Mouse (Mus musculus) stomach, embryonic 15.5 days (tissue): ENCODE results near the gene D8Ertd738e. TPM values are rescaled to one million over a fixed set of nuclear protein-coding genes. Genes with fewer than 3 reads are reported as not detected.

ENCODE experiments used
- ATAC-seq: fragments of 200-750 bp; cut with Nextera tagmentation; 2 replicates; pipeline ENCODE4 v1.8.0; 2017; ENCODE audit warnings: low read depth, moderate number of reproducible peaks, moderate TSS enrichment; ENCODE audit not compliant: insufficient read depth, low FRiP score
- H3K27ac ChIP-seq: fragments of 300-500 bp; sonication (generic); 2 replicates; pipeline ENCODE4 v1.5.1; 2015; ENCODE audit warnings: mild to moderate bottlenecking, inconsistent platforms
- H3K27me3 ChIP-seq: fragments of 300-500 bp; sonication (generic); replicated peaks from 2 replicates; pipeline ENCODE4 v1.6.1; 2015; ENCODE audit warnings: inconsistent platforms
- H3K36me3 ChIP-seq: fragments of 300-500 bp; sonication (generic); 2 replicates; pipeline ENCODE4 v1.6.1; 2015; ENCODE audit warnings: inconsistent platforms
- H3K4me1 ChIP-seq: fragments of 300-500 bp; sonication (generic); 2 replicates; pipeline ENCODE4 v1.6.1; 2015; ENCODE audit warnings: inconsistent platforms
- H3K4me2 ChIP-seq: fragments of 300-500 bp; sonication (generic); 2 replicates; pipeline ENCODE4 v1.6.1; 2015; ENCODE audit warnings: mild to moderate bottlenecking, inconsistent platforms
- H3K4me3 ChIP-seq: fragments of 300-500 bp; sonication (generic); replicated peaks from 2 replicates; pipeline ENCODE4 v1.5.1; 2015; ENCODE audit warnings: inconsistent platforms
- H3K9ac ChIP-seq: fragments of 300-500 bp; sonication (generic); 2 replicates; pipeline ENCODE4 v1.6.1; 2015; ENCODE audit warnings: inconsistent platforms
- H3K9me3 ChIP-seq: fragments of 300-500 bp; sonication (generic); 2 replicates; pipeline ENCODE4 v1.6.1; 2016; ENCODE audit warnings: inconsistent platforms
- WGBS: fragments of 180-500 bp; shearing (Covaris S2); methylation state at CpG from one replicate; pipeline ENCODE4 v1.1.7; 2015; 5-methylcytosine and 5-hydroxymethylcytosine counted together
- polyA plus RNA-seq: library from polyadenylated mRNA; unstranded; fragments of >200 nt; fragmentation: Nextera tagmentation; extraction: Ambion mirVana; gene quantifications from 2 replicates; pipeline ENCODE4 v1.2.1, GENCODE M21; 2015

Gene D8Ertd738e
- polyA plus RNA-seq, 1 experiment from 2014 or later: 311 TPM

DNA sequence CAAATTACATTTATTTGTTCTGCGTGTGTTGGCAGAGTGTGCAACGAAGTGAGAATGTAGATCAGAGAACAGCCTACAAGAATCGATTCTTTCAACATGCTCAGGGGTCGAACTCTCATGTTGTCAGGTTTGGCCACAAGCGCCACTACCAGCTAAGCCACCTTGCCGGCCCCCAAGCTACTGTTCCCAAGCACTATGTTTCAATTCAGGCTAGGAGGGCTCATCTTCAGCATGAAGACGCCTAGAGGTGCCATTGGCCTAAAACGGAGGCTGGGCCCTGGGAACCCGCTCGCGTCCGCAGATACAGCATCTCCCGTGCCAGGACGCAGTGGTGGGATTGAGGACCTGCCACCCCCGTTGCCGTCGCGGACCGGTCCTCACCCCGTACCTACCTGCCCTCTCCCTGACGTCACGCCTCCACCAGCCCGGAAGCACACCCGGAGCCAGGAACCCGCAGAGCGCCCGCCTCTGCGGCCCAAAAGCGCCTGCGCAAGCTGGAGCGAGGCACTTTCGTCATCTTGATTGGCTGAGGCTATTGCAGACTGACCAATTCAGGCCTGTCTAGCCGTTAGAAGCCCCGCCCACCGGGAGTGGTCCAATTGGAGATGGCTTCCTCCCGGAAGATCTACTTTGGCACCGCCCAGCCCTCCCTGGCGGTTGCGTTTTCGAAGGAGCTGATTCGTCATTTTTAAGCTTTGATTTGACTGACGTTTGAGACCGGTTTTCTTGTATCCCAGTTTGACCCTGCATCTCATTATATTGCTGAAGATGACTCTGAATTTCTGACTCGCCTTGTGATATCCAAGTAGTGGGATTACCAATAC lies 20.6 kb upstream of the D8Ertd738e start, which contains the start of gene Ccdc130:
TSS of gene Ccdc130 (minus strand) at position 431 of the 824 bp plus-strand sequence.
- WGBS: 1% methylated on average over 44 of the region's 44 CpGs

DNA sequence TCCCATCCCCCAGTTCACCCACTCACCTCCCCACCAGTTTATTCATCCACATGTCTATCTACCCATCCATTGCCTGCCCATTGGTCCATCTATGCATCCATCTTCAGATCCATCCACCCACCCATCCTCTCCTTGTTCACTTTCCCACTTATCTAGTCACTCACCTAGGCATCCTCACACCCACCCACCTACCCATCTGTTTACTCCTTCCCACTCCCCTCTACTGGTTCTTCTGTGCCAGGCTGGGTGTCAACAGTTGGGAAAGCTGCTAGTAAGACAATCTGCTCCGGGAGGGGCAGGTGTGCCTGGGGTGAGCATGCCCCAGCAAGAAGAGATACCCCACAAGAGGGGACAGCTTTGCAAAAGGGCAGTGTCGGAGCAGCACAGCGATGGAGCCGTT lies 11.6 kb upstream of the D8Ertd738e start:
- Histone ChIP-seq H3K9ac (no peak overlapping the region), H3K36me3 (peaks cover 56% of the 10 kb centered on the region), H3K27me3 (no peaks in the 10 kb centered on the region), H3K27ac (no peak overlapping the region), H3K4me3 (no peak overlapping the region), H3K4me2 (no peak overlapping the region), H3K9me3 (no peaks in the 10 kb centered on the region), H3K4me1 (peaks cover 12% of the 10 kb centered on the region)
- ATAC-seq: no peak
- WGBS: 91% methylated on average over 4 of the region's 4 CpGs

More for the DNA sequence above, 20.6 kb upstream of the D8Ertd738e start, which contains the start of gene Ccdc130:
- Histone ChIP-seq H3K27me3 (no peaks in the 10 kb centered on the region), H3K9me3 (no peaks in the 10 kb centered on the region), H3K4me1 (peaks cover 3% of the 10 kb centered on the region; the same call in 1 of the 2 replicates), H3K36me3 (0 out of 2 replicates have a peak, but pooled peaks cover 7% of the 10 kb centered on the region), H3K27ac (peak within 1 kb of the TSS; percentile 52; the same call in 1 of the 2 replicates), H3K4me3 (peak within 1 kb of the TSS; percentile 74), H3K9ac (peak within 1 kb of the TSS; percentile 62), H3K4me2 (peak within 1 kb of the TSS; percentile 69)
- peak; percentile 100 for ATAC-seq

DNA sequence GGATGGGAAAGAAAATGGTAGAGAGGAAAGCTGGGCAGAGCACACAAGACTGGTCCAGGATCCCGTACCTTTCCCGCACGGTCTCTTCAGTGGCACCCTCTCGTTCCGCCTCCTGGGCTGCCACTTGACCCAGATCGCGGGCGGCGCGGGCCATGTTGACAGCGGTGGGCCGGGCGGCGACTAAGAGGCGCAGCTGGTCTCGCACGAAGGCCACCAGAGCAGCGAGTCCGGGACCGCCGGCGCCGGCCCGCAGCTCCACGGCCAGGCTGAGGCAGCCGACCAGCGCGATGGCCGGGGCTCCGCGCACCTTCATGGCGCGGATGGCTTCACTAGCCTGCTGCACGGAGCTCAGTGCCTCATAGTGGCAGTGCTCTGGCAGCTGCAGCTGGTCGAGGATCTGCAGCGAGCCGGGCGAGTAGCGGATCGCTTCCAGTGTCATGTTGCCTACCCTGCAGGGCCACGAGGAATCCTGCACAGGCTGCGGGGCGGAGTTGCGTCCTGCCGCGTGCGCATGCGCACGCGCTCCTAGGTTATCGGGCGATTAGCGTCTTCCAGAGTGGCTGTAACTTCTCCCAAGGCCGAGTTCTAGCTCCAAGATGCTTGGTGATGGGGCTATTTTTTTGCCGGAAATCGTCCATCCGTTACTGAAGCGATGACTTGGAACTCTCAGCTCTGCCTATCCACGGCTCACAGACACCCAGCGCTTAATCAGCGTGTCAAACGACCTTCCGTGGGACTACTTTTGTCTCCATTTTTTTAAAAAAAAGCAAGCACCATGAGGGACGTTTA lies 7.5 kb upstream of the D8Ertd738e start, which contains the start of gene Mri1:
TSS of gene Mri1 (minus strand) at position 505 of the 789 bp plus-strand sequence.
- Histone ChIP-seq H3K27me3 (no peaks in the 10 kb centered on the region), H3K27ac (peak within 1 kb of the TSS; percentile 94)
- peak; percentile 85 for ATAC-seq

DNA sequence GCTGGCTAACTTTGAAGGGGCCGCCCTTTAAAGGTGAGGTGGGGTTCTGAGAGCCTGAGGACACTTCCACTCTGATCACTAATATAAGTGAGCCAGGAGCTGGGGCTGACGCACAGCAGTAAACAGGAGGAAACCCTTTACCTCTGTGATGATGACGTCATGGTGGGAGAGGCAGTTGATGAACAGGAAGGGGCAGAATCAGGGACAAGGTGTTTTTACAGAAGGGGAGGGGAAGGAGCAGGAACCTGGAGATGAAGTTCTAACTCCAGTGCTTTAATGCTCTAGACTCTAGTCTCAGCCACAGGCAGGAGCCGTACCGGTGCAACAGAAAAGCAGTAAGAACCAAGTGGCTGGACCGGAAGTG lies 6.9 kb upstream of the D8Ertd738e start:
- Histone ChIP-seq H3K4me1 (peaks cover 15% of the 10 kb centered on the region), H3K9ac (peak overlapping the region; percentile 51), H3K27me3 (no peaks in the 10 kb centered on the region), H3K4me2 (peak overlapping the region; percentile 90), H3K36me3 (peaks cover 48% of the 10 kb centered on the region), H3K9me3 (no peaks in the 10 kb centered on the region), H3K27ac (peak overlapping the region; percentile 94), H3K4me3 (peak overlapping the region; percentile 82)
- 13% methylated on average over 6 of the region's 6 CpGs for WGBS
- ATAC-seq: peak; percentile 25

More for the DNA sequence above, 7.5 kb upstream of the D8Ertd738e start, which contains the start of gene Mri1:
- Histone ChIP-seq H3K9ac (peak within 1 kb of the TSS; percentile 51), H3K4me1 (peaks cover 15% of the 10 kb centered on the region), H3K9me3 (no peaks in the 10 kb centered on the region), H3K4me2 (peak within 1 kb of the TSS; percentile 90), H3K4me3 (peak within 1 kb of the TSS; percentile 82), H3K36me3 (peaks cover 48% of the 10 kb centered on the region)
- WGBS: under 1% methylated on average over 61 of the region's 64 CpGs

DNA sequence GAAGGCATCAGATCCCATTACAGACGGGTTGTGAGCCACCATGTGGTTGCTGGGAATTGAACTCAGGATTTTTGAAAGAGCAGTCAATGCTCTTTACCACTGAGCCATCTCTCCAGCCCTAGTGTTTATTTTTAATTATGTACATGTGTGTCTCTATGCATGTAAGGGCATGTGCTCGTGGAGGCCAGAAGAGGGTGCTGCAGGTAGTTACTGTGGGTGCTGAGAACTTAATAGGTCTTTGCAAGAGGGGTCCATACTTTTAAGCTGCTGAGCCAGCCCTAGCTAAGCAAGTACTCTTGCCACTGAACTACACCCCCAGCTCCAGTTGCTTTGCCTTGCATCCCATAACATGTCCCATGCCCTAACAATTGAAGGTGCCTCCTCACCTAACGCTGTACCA lies 6.3 kb upstream of the D8Ertd738e start:
- H3K36me3 ChIP-seq: peaks cover 48% of the 10 kb centered on the region
- 0 out of 2 replicates have a peak overlapping the region, but pooled peaks have one; percentile 94 for H3K27ac ChIP-seq
- WGBS: 72% methylated on average over 3 of the region's 3 CpGs

DNA sequence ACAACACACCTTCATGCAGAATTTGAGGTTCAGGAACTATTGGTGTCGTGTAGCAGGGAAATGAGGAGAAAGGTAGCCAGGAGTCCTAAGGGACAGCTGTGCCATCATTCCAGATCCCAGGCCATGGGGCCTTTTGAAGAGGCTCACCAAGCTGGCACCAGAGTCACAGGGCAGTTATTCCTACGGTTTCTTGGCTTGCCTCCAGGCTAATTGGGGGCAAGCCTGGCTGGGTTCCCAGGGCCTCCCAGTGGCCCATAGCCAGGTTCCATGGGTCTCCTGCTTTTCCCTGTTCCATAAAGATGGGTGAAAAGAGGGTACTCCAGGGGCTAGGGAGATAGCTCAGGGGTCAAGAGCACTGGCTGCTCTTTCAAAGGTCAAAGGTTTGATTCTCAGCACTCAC lies 7.7 kb downstream of the D8Ertd738e start:
- Histone ChIP-seq H3K4me2 (no peak overlapping the region), H3K4me1 (no peaks in the 10 kb centered on the region), H3K4me3 (no peak overlapping the region), H3K9me3 (no peaks in the 10 kb centered on the region), H3K36me3 (peaks cover 20% of the 10 kb centered on the region), H3K9ac (no peak overlapping the region), H3K27ac (no peak overlapping the region), H3K27me3 (no peaks in the 10 kb centered on the region)
- 48% methylated on average over 2 of the region's 2 CpGs for WGBS
- ATAC-seq: no peak

More for the DNA sequence above, 6.3 kb upstream of the D8Ertd738e start:
- Histone ChIP-seq H3K4me2 (peak overlapping the region; percentile 90), H3K4me1 (peaks cover 15% of the 10 kb centered on the region), H3K27me3 (no peaks in the 10 kb centered on the region), H3K9ac (no peak overlapping the region), H3K4me3 (peak overlapping the region; percentile 82), H3K9me3 (no peaks in the 10 kb centered on the region)
- ATAC-seq: no peak

DNA sequence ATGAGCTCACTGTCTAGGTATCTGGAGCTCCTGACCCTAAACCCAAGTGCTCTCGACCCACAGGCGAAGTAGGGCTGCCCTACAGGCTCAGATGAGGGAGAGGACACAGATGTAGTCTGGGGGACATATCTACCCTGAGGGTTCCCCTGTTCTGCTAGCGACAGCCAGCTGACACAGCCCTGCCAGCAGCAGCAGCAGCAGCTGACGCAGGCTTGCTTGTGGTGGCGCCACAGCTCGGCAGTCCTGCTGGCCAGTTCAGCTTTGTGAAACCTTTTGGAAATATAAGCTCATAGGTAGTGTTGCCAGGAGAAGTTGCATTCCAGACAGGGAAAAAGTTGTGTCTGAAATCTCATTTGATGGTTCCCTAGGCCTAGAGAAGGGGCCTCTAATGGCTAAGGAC lies 8.4 kb downstream of the D8Ertd738e start:
- Histone ChIP-seq H3K4me1 (peaks cover 2% of the 10 kb centered on the region; the same call in 1 of the 2 replicates), H3K4me3 (no peak overlapping the region), H3K4me2 (no peak overlapping the region), H3K9me3 (no peaks in the 10 kb centered on the region), H3K27ac (no peak overlapping the region), H3K9ac (no peak overlapping the region), H3K36me3 (peaks cover 14% of the 10 kb centered on the region), H3K27me3 (no peaks in the 10 kb centered on the region)
- no peak for ATAC-seq
- 66% methylated on average over 6 of the region's 6 CpGs for WGBS

DNA sequence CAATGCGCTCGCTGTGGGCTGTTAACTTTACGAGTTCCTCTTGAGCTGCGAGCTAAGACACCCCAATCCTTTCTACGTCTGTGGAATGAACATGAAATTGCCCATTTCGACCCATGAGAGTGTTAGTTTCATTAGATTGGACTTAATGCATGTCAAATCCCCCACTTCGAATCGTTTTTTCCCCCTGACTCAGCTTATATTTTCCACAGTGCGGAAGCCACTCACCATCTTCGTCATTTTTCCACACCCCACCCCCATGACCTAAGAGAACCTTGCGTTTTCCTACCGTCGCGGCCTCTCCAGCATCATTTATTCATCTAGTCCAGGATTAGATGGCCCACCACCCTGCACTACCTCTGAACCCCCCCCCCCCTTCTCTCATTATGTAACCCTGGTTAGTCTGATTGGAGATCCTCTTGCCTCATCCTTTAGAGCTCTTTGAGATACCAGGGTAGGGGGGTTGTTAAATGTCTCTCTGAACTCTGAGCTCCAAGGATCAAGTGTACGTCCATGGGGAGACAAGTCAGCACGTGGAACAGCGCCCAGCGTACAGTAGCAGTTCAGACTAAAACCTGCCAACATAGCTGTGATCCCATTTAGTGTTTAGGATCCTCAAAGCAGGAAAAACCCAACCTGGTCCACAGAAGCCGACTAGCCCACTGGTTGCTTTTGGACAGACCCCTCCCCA lies 11.8 kb downstream of the D8Ertd738e start:
- Histone ChIP-seq H3K36me3 (no peaks in the 10 kb centered on the region), H3K4me3 (peak overlapping the region; percentile 65), H3K27me3 (no peaks in the 10 kb centered on the region), H3K27ac (peak overlapping the region; percentile 81), H3K9me3 (no peaks in the 10 kb centered on the region), H3K9ac (peak overlapping the region; percentile 58; the same call in 1 of the 2 replicates), H3K4me2 (peak overlapping the region; percentile 78), H3K4me1 (peaks cover 10% of the 10 kb centered on the region; the same call in 1 of the 2 replicates)
- no peak for ATAC-seq
- WGBS: 11% methylated on average over 19 of the region's 19 CpGs

DNA sequence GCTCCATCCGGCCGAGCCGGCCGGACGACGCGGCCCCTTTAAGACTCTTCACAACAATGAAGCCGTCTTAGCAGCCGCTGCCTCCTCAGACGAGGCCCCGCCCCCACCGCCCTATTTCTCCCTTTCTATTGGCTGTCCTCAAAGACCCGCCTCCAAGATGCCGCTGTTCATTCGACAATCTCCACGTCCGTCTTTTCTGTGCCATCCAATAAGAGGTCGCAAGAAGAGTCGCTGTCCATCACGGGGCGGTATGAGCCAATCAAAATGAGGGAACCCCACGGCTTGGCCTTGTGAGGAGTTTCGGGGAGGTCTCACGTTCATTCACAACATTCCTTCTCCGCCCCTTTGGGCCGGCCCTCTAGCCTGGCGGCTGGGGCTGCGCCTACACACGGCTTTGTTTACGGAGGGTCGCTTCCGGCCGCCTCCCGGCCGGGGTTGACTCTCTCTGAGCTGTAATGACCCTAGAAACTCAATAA lies 12.5 kb downstream of the D8Ertd738e start, which contains the start of gene Zswim4:
TSS of gene Zswim4 (minus strand) at position 58 of the 476 bp plus-strand sequence.
- peak within 1 kb of the TSS; percentile 81 for H3K27ac ChIP-seq
- peak within 1 kb of the TSS; percentile 84 for H3K4me2 ChIP-seq
- peaks cover 2% of the 10 kb centered on the region; the same call in 1 of the 2 replicates for H3K36me3 ChIP-seq
- H3K4me1 ChIP-seq: peaks cover 10% of the 10 kb centered on the region; the same call in 1 of the 2 replicates
- peak within 1 kb of the TSS; percentile 99 for H3K4me3 ChIP-seq
- H3K27me3 ChIP-seq: no peaks in the 10 kb centered on the region
- WGBS: under 1% methylated on average over 35 of the region's 35 CpGs
- H3K9ac ChIP-seq: peak within 1 kb of the TSS; percentile 95
- peak; percentile 99 for ATAC-seq
- H3K9me3 ChIP-seq: no peaks in the 10 kb centered on the region

DNA sequence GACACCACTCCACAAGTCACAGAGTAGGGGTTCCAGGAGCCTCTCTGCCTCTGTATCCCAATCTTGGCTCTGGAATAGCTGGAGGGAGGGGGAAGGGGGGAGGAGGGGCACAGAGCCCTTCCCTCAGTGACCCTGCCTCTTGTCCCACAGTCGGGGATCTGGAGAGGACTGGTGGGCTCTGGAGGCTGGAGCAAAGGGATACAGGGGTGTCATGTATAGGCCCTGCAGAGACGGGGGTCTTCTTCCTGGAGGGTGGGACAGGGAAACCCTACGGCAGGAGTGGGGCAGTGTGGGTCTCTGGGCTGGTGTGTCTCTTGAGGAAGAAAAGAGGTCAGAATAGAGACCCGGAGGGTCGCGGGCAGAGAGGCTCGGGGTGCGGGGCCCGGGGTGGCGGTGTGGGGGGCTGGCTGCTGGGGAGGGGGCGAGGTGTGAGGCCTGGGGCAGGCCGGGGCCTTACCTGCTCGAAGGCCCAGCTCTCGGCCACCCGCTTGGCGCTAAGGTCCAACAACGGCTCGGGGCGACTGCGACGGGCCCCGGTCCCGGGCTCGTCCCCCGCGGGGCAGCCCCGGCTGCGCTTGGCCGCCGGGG lies 13.0 kb downstream of the D8Ertd738e start:
- H3K4me1 ChIP-seq: peaks cover 10% of the 10 kb centered on the region; the same call in 1 of the 2 replicates
- H3K4me2 ChIP-seq: peak overlapping the region; percentile 84
- peaks cover 4% of the 10 kb centered on the region; the same call in 1 of the 2 replicates for H3K36me3 ChIP-seq
- ATAC-seq: peak; percentile 1; the same call in 1 of the 2 replicates
- 2% methylated on average over 14 of the region's 30 CpGs for WGBS
- peak overlapping the region; percentile 65 for H3K27ac ChIP-seq
- H3K4me3 ChIP-seq: peak overlapping the region; percentile 99
- peak overlapping the region; percentile 95 for H3K9ac ChIP-seq
- H3K27me3 ChIP-seq: no peaks in the 10 kb centered on the region
- H3K9me3 ChIP-seq: no peaks in the 10 kb centered on the region
